Mouse (Mus musculus): ENCODE measurements at regions not wholly inside any gene's neighbourhood (a gene's known extent, or its start where the extent isn't known, plus 50 kb on each side); places are given as distances from the start of the nearest gene placed in this dataset.
A peak's percentile ranks its signal among the peaks of the same experiment; 100 is the strongest.

- H3K4me3 ChIP-seq (replicated peaks in 1 of 3; ENCODE audit: low read depth in 2 of 3, low read length in 2 of 3, poor library complexity in 1 of 3) = no peak overlapping the region
- H3K27ac ChIP-seq (ENCODE audit: insufficient read depth, low read depth) = no peak overlapping the region
- H3K27me3 ChIP-seq (replicated peaks) = no peaks in the 10 kb centered on the region
- no peak overlapping the region for H3K9ac ChIP-seq (ENCODE audit: insufficient read depth, low read depth)
- no peaks in the 10 kb centered on the region for H3K36me3 ChIP-seq (replicated peaks in 1 of 2; ENCODE audit: control insufficient read depth in 1 of 2, insufficient read depth in 1 of 2, low read length in 1 of 2)
- DNase-seq (ENCODE audit: extremely low read depth) = no peak
- H3K4me2 ChIP-seq (ENCODE audit: insufficient read depth, low read depth, poor library complexity, severe bottlenecking) = no peak overlapping the region
- H3K79me2 ChIP-seq (replicated peaks; ENCODE audit: control insufficient read depth, extremely low read depth, insufficient read depth, poor library complexity, severe bottlenecking) = no peaks in the 10 kb centered on the region
- H3K9me3 ChIP-seq (replicated peaks; ENCODE audit: low read length) = no peaks in the 10 kb centered on the region
- TF ChIP-seq USF1 (IDR thresholded peaks at IDR 0.05; ENCODE audit: low read depth, low read length) = no peak
- no peak for TF ChIP-seq NELFE (IDR thresholded peaks at IDR 0.05; ENCODE audit: low read depth, low read length)
- no peak for TF ChIP-seq MAFK (IDR thresholded peaks at IDR 0.05; ENCODE audit: insufficient replicate concordance, low read length)
- no peak for TF ChIP-seq ZNF384 (IDR thresholded peaks at IDR 0.05; ENCODE audit: low read depth, low read length)
- TF ChIP-seq ZC3H11A (IDR thresholded peaks at IDR 0.05; ENCODE audit: low read depth, low read length) = no peak
- dilution Hi-C loops (cut with MboI; ENCODE audit: extremely low pct_ligation_motif_present, extremely low pct_unique_long_range_greater_than_20kb, low sequenced_read_pairs) (no loop called here), in situ Hi-C loops (cut with MboI; ENCODE audit: low pct_ligation_motif_present, low pct_unique_long_range_greater_than_20kb, low sequenced_read_pairs) (no loop called here)
- peaks cover 3 to 12% of the 10 kb centered on the region in 2 experiments; a peak in 3 of 4 replicates for H3K4me1 ChIP-seq (ENCODE audit: control insufficient read depth in 1 of 2, insufficient read depth in 2 of 2)
These were observed 116.0 kb upstream of the Cox10 start for GRCm38 (mm10) chr11:64195272-64195671.

- no peaks in the 10 kb centered on the region for H3K79me2 ChIP-seq (replicated peaks; ENCODE audit: control insufficient read depth, extremely low read depth, insufficient read depth, poor library complexity, severe bottlenecking)
- dilution Hi-C loops (cut with MboI; ENCODE audit: extremely low pct_ligation_motif_present, extremely low pct_unique_long_range_greater_than_20kb, low sequenced_read_pairs) = no loop called here
- no peaks in the 10 kb centered on the region for H3K27me3 ChIP-seq (replicated peaks)
- no peaks in the 10 kb centered on the region for H3K9me3 ChIP-seq (replicated peaks; ENCODE audit: low read length)
- no peak overlapping the region for H3K4me3 ChIP-seq (replicated peaks in 1 of 3; ENCODE audit: low read depth in 2 of 3, low read length in 2 of 3, poor library complexity in 1 of 3)
- no peak overlapping the region for H3K4me2 ChIP-seq (ENCODE audit: insufficient read depth, low read depth, poor library complexity, severe bottlenecking)
- no peak overlapping the region for H3K9ac ChIP-seq (ENCODE audit: insufficient read depth, low read depth)
- H3K36me3 ChIP-seq (replicated peaks in 1 of 2; ENCODE audit: control insufficient read depth in 1 of 2, insufficient read depth in 1 of 2, low read length in 1 of 2) = no peaks in the 10 kb centered on the region
- H3K27ac ChIP-seq (ENCODE audit: insufficient read depth, low read depth) = no peak overlapping the region
- peaks cover 19 to 28% of the 10 kb centered on the region in 2 experiments for H3K4me1 ChIP-seq (ENCODE audit: control insufficient read depth in 1 of 2, insufficient read depth in 2 of 2)
- in situ Hi-C loops (cut with MboI; ENCODE audit: low pct_ligation_motif_present, low pct_unique_long_range_greater_than_20kb, low sequenced_read_pairs) = no loop called here
- no peak for TF ChIP-seq SMC3 (IDR thresholded peaks at IDR 0.05; ENCODE audit: low read depth, low read length)
- no peak for TF ChIP-seq CHD2 (IDR thresholded peaks at IDR 0.05; ENCODE audit: low read length)
- no peak for TF ChIP-seq MAX (IDR thresholded peaks at IDR 0.05; ENCODE audit: low read length)
- no peak for TF ChIP-seq CTCF (conservative IDR thresholded peaks at IDR 0.05 in 1 of 2, IDR thresholded peaks at IDR 0.05 in 1 of 2; ENCODE audit: low read depth in 2 of 2, low read length in 2 of 2)
- TF ChIP-seq POLR2AphosphoS2 (IDR thresholded peaks at IDR 0.05; ENCODE audit: low read depth, low read length) = no peak
- TF ChIP-seq GABPA (IDR thresholded peaks at IDR 0.05; ENCODE audit: insufficient replicate concordance, low read depth, low read length) = no peak
- no peak for TF ChIP-seq NELFE (IDR thresholded peaks at IDR 0.05; ENCODE audit: low read depth, low read length)
- no peak for TF ChIP-seq POLR2A (IDR thresholded peaks at IDR 0.05; ENCODE audit: low read depth, low read length)
- TF ChIP-seq SIN3A (IDR thresholded peaks at IDR 0.05; ENCODE audit: low read length) = no peak
- no peak for TF ChIP-seq PAX5 (IDR thresholded peaks at IDR 0.05; ENCODE audit: low read length)
- TF ChIP-seq ETS1 (conservative IDR thresholded peaks at IDR 0.05; ENCODE audit: low read depth, low read length) = no peak
- no peak for TF ChIP-seq TBP (conservative IDR thresholded peaks at IDR 0.05; ENCODE audit: low read depth, low read length)
- TF ChIP-seq MAZ (IDR thresholded peaks at IDR 0.05; ENCODE audit: low read depth, low read length) = no peak
- no peak for TF ChIP-seq RCOR1 (conservative IDR thresholded peaks at IDR 0.05; ENCODE audit: low read depth, low read length)
- TF ChIP-seq ELF1 (IDR thresholded peaks at IDR 0.05; ENCODE audit: low read depth, low read length) = no peak
- TF ChIP-seq ZNF384 (IDR thresholded peaks at IDR 0.05; ENCODE audit: low read depth, low read length) = no peak
- DNase-seq (ENCODE audit: extremely low read depth) = peak; percentile 8
These were observed 109.4 kb upstream of the Cox10 start for GRCm38 (mm10) chr11:64188701-64189100.

Measured in CH12.LX (cell line).